Mouse (Mus musculus) heart, adult 18-20 months (tissue): ENCODE results near the gene Prpf40a. TPM values are rescaled to one million over a fixed set of nuclear protein-coding genes. Genes with fewer than 3 reads are reported as not detected.

ENCODE experiments used
- DNase-seq, 2 experiments: peaks; one replicate each; pipeline ENCODE4 v3.0.0; 2021 to 2022; ENCODE audit warnings: mixed read lengths in 1 of 2
- total RNA-seq, 2 experiments: library from RNA; stranded (reverse); gene quantifications; 2 replicates each; pipeline ENCODE4 v1.2.3; 2021

Prpf40a gene
- total RNA-seq, 2 experiments from 2014 or later: 30.5 to 34.4 TPM

DNA sequence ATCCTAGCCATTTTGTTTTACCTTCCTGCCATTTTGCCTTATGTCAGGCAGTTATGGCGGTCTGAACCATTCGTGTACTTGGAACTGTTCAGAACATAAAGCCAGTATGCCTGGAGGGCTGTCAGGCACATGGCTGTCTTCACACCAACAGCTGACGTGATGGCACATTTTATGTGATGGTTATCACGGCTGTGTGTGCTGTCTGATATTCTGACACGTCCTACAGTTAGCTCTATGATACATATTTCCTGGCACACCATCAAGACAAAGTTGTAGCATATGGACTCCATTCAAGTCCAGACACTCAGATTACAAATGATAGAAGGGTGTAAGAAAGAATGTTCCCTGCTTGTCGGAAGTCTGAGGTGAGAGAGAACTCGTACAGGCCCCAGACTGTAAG, 85.0 kb downstream of the Prpf40a start:
- DNase-seq: no peak

GRCm38 (mm10) chr2:53105408-53105807, 85.7 kb downstream of the Prpf40a start:
- DNase-seq: no peak

DNA sequence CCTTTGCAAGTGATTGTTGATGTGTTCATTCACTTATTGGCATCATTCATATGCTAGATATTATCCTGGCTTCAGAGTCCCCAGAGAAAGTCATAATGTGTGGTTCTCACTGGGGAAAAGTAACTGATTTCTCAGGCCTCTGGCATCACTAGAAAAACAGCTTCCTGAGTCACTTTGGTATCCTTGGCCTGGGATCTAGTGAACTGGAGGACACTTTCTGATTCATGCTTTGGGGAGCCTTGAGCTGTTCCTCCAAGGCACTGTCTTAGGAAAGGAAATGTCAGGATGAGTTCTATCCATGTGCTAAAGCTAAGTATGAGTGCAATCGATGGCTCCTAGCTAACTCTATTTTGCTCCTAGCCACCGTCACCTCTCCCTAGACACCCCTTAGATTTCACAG, 88.2 kb downstream of the Prpf40a start:
- peak in 1 of 2 experiments; percentile 9 for DNase-seq

DNA sequence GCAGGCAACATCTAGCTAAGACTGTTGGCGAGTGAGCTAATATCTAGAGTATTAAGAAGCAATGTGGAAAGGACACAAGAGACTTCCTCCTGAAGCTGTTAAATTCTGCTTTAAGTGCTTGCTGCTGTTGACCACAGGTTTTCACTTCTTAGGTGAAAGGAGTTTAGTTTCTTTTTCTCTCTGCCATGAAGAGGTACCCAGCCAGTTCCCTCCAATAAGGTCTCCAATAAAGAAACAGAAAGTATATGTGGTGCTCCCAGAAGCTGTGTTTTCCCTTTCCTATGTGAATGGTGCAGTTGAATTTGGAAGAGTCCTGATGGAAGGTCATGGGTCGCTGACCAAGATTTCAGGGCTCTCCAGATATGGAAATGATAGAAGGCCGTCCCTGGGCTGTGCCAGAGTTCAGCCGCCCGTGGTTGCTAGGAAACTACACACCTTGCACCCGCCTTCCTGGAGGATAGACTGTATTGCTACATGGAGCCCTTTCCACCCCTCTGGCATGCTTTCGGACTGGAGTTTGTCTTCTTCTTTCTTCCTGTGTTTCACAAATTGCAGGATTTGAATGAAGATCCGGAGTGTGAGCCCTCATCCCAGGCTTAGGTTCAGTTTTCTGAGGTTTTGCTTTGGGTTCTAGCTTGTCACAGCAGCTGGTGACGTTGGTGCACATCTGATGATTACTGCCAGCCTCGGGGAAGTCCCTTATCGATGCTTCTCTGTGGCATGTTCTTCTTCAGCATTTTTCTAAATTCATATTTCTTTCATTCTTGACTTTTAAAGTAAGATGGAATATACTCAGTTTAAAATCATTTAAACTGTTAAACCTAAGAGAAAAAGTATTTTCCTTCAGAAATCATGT, 89.0 kb downstream of the Prpf40a start:
- no peak for DNase-seq

DNA sequence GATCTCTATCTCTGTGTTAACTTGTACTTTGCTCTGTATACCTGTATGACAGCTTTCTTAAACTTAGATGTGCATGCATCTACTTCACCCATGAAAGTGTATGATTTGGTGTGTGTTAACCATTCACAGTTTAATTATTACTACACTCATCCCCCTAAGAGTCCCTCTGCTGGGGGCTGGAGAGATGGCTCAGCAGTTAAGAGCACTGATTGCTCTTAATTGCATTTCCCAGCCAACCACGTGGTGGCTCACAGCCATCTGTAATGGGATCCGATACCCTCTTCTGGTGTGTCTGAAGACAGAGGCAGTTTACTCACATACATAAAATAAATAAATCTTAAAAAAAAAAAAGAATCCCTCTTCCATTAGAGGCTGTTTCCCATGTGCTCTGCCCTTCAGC, 91.0 kb downstream of the Prpf40a start:
- DNase-seq: no peak

DNA sequence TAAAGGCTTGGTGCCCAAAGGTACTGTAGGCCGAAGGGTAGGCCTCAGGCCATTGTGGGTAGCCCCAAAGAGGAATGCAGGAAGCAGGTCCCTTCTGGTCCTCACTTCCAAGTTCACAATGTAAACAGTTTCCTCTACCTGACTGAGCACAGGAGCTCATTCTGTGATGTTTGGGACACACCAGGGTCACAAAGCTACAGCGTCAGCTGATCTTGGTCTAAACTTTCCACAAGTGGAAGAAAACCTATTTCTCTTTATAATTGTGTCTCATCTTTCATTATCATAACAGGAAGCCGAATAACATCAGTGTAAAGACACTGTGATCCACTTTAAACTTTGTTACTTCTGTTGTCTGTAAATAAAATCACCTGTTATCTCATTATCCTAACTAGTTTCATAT, 95.6 kb downstream of the Prpf40a start:
- DNase-seq: no peak

- DNase-seq: peak; percentile 14 to 34
These were observed 96.1 kb downstream of the Prpf40a start for GRCm38 (mm10) chr2:53095031-53095430.

DNA sequence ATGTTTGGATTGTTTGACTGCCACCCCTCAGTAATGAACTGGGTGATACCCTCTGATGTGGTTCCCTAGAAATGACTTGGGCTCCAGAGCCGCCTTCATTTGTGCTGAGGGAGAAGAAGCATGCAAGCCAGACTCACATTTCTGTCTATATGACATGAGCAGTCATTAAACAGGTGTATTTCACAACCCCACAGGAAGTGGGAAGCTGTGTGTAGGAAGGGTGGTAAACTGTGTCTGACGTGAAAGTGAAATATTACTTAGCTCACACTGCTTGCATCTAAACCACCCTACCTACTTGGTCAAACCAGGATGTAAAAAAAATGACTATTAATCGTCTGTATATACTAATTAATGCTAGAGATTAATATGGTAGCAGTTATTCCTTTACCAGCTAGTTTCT, 102.3 kb downstream of the Prpf40a start:
- no peak for DNase-seq

GRCm38 (mm10) chr2:53085617-53086202, 105.4 kb downstream of the Prpf40a start:
- peak; percentile 31 to 78 for DNase-seq

Other genes with a start within 250 kb of the Prpf40a start
- 10 to 100 TPM; 11.1 to 15.7 TPM for gene Arl6ip6, start 442 bp upstream of the Prpf40a start, total RNA-seq